Mouse (Mus musculus) left cerebral cortex, adult 9 months (tissue): ENCODE measurements around the gene Olfr67.
"Not testable (repeated sequence)": the region's sequence is repeated elsewhere in the genome, so short reads cannot be mapped to it uniquely, and the experiment has no call there.

Source experiments
- DNase-seq, 2 experiments: peaks; one replicate each; pipeline ENCODE4 v3.0.0; 2022; ENCODE audit warnings: low spot score in 2 of 2

The Olfr67 gene

GRCm38 (mm10) chr7:103791721-103792120 is at the start of gene Olfr67:
TSS of gene Olfr67 (minus strand) at chr7:103791821.
- DNase-seq = no peak

DNA sequence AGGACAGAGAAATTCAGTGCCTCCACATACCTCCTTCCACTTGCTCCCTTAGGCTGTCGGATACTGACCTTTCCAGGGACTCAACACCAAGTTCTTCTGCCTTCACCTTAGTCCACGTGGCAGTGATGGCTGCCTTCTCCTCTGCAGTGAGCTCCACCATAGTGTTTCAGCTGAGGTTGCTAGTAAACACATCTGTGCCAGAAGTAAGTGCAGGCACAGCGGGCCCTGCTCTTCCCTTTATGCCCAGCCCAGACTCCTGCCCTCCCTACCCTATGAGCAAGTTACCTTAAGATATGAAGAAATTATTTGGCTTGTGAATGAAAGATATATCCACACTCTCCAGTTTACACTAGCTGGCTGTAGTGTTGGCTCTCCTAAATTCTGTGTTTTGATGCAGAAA is 48.6 kb upstream of the Olfr67 start, which contains the start of gene Hbb-bh2:
Gene Hbb-bh2, minus strand, starts transcription at position 253 of the 400 bp plus-strand sequence.
- DNase-seq = no peak

- no peak for DNase-seq
These were observed 36.2 kb upstream of the Olfr67 start, which contains the start of gene Hbb-bs for GRCm38 (mm10) chr7:103827808-103828207. TSS of gene Hbb-bs (minus strand) at chr7:103828096.

GRCm38 (mm10) chr7:103827139-103827538 is 35.5 kb upstream of the Olfr67 start:
- DNase-seq = not testable (repeated sequence)

- no peak for DNase-seq
These were observed 34.8 kb upstream of the Olfr67 start for GRCm38 (mm10) chr7:103826255-103826887.

- DNase-seq = no peak
These were observed 34.1 kb upstream of the Olfr67 start for GRCm38 (mm10) chr7:103825536-103826254.

GRCm38 (mm10) chr7:103824597-103824996 is 33.0 kb upstream of the Olfr67 start:
- DNase-seq = no peak

- not testable (repeated sequence) for DNase-seq
These were observed 23.5 kb upstream of the Olfr67 start for GRCm38 (mm10) chr7:103815085-103815484.

GRCm38 (mm10) chr7:103813766-103814165 is 22.1 kb upstream of the Olfr67 start, which contains the start of gene Hbb-bt:
TSS of gene Hbb-bt (minus strand) at chr7:103813996.
- no peak for DNase-seq

DNA sequence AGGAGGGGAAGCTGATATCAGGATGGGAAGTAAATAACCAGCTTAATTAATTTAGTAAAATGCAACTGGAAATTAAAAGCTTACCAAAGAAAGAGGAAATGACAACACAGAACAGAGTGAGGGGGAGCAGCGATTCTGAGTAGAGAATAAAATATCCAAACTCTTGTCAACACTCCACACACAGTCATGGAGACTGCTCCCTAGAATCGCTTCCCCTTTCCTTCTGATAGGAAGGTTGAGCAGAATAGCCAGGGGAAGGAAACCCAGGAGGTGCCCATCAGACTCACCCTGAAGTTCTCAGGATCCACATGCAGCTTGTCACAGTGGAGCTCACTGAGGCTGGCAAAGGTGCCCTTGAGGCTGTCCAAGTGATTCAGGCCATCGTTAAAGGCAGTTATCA is 21.5 kb upstream of the Olfr67 start:
- DNase-seq = not testable (repeated sequence)

DNA sequence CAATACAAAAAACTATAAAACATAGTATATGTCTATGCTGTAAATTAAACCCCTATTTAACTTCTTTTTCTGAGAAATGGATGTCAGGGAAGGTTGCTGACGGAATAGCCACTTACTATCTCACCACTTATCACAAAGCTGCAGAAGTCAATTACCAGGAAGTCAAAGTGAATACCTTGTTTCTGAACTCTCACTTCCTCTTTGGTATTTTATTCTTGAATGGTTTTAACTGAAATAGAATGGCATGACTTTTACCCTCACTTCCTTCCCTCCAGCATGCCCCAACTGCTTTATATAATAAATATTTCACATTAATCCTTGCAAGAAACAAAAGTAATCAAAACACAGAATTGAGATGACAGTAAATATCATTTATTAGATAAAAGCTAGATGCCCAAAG is 20.6 kb upstream of the Olfr67 start:
- DNase-seq = no peak

- DNase-seq = no peak
These were observed 19.7 kb upstream of the Olfr67 start for GRCm38 (mm10) chr7:103811223-103811845.

- no peak for DNase-seq
These were observed 19.1 kb upstream of the Olfr67 start for GRCm38 (mm10) chr7:103810746-103811145.

DNA sequence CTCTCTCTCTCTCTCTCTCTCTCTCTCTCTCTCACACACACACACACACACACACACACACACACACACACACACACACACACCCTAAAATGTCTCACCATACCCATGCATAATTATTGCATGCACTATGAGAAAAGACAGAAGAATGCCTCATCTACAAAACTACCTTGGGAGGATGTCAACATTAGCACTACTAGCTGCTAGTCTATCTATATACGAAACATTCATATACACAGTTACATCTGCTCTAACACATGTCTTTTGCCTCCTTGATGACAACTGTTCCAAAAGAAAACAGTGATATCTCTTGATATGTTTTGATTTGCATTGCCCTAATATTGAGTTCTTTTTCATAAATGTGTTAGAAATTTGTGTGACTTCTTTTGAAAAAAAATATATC is 18.7 kb upstream of the Olfr67 start:
- DNase-seq = no peak

- DNase-seq = no peak
These were observed 18.2 kb upstream of the Olfr67 start for GRCm38 (mm10) chr7:103809801-103810155.

- DNase-seq = no peak
These were observed 17.6 kb upstream of the Olfr67 start for GRCm38 (mm10) chr7:103808971-103809800.

DNA sequence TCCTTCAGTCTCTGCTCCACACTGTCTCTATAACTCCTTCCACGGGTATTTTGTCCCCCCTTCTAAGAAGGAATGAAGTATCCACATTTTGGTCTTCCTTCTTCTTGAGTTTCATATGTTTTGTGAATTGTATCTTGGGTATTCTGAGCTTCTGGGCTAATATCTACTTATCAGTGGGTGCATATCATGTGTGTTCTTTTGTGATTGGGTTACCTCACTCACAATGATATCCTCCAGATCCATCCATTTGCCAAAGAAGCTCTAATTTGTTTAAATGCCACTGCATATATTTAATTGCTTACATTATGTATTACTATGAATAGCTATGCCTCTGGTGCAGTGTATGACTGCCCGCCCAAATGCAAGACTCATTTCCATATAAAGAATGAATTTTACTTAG is 16.5 kb upstream of the Olfr67 start:
- not testable (repeated sequence) for DNase-seq

DNA sequence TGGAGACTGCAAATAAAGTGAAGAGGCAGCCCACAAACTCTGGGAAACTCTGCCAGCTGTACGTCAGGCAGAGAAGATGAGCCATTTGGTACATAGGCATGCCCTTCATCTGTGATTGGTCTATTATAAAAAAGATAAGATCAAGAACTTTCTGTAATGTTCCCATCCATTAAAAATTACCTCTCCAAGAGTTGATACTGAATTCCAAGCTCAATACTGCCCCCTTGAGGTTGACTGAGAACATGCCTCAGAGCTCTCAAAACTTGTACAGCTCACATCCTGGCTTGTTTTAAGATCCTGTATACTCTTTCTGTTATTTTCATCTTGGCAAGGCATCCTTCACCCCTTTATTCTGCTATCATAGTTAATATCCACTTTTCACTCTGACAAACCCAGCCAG is 15.2 kb upstream of the Olfr67 start:
- peak in 1 of 2 experiments; percentile 8 for DNase-seq

GRCm38 (mm10) chr7:103792669-103793388 is 1.2 kb upstream of the Olfr67 start:
- no peak for DNase-seq

DNA sequence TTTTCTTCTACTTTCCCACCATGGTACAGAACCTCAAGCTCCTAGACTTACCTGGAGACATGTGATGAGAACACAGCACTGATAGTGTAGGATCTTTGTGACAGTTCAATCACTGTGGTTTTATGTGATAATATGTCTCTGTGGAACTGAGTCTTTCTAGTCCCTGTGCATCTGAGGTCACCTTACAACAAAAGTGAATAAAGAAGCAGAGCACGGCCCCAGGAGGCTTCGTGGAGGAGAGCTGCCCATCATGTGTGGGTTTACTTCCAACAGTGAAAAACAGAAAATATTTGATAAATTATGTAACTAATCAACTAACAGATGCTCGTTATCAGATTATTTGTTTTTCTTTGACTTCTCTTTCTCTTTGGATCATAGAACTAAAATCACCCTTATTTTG is 12.0 kb downstream of the Olfr67 start, which contains the start of gene Olfr68:
Gene Olfr68, minus strand, starts transcription at position 101 of the 400 bp plus-strand sequence.
- no peak for DNase-seq

GRCm38 (mm10) chr7:103777652-103778051 is 14.0 kb downstream of the Olfr67 start:
- not testable (repeated sequence) for DNase-seq
